Mouse (Mus musculus) kidney, embryonic 15.5 days (tissue): ENCODE measurements around the gene Ctsr. TPM values are rescaled to one million over a fixed set of nuclear protein-coding genes. Genes with fewer than 3 reads are reported as not detected.
"Not testable (repeated sequence)": the region's sequence is repeated elsewhere in the genome, so short reads cannot be mapped to it uniquely, and the experiment has no call there.

Experiments
- ATAC-seq: fragments of 200-750 bp; cut with Nextera tagmentation; replicated peaks from 2 replicates; pipeline ENCODE4 v1.8.0; 2017; ENCODE audit warnings: moderate TSS enrichment; ENCODE audit not compliant: low FRiP score
- H3K27ac ChIP-seq: fragments of 300-500 bp; sonication (generic); 2 replicates; pipeline ENCODE4 v1.5.1; 2015; ENCODE audit warnings: mild to moderate bottlenecking, inconsistent platforms
- H3K27me3 ChIP-seq: fragments of 300-500 bp; sonication (generic); 2 replicates; pipeline ENCODE4 v1.6.1; 2015; ENCODE audit warnings: inconsistent platforms
- H3K36me3 ChIP-seq: fragments of 300-500 bp; sonication (generic); 2 replicates; pipeline ENCODE4 v1.6.1; 2015; ENCODE audit warnings: inconsistent platforms
- H3K4me1 ChIP-seq: fragments of 300-500 bp; sonication (generic); 2 replicates; pipeline ENCODE4 v1.6.1; 2015; ENCODE audit warnings: inconsistent platforms
- H3K4me2 ChIP-seq: fragments of 300-500 bp; sonication (generic); 2 replicates; pipeline ENCODE4 v1.6.1; 2015; ENCODE audit warnings: moderate library complexity, mild to moderate bottlenecking, inconsistent platforms
- H3K4me3 ChIP-seq: fragments of 300-500 bp; sonication (generic); replicated peaks from 2 replicates; pipeline ENCODE4 v1.5.1; 2015; ENCODE audit warnings: mild to moderate bottlenecking, inconsistent platforms
- H3K9ac ChIP-seq: fragments of 300-500 bp; sonication (generic); 2 replicates; pipeline ENCODE4 v1.6.1; 2015; ENCODE audit warnings: mild to moderate bottlenecking, inconsistent platforms
- H3K9me3 ChIP-seq: fragments of 300-500 bp; sonication (generic); replicated peaks from 2 replicates; pipeline ENCODE4 v1.6.1; 2016; ENCODE audit warnings: inconsistent platforms
- WGBS: fragments of 180-500 bp; shearing (Covaris S2); methylation state at CpG from one replicate; pipeline ENCODE4 v1.1.7; 2015; ENCODE audit warnings: mixed read lengths; 5-methylcytosine and 5-hydroxymethylcytosine counted together
- polyA plus RNA-seq: library from polyadenylated mRNA; unstranded; fragments of >200 nt; fragmentation: Nextera tagmentation; extraction: Ambion mirVana; gene quantifications from 2 replicates; pipeline ENCODE4 v1.2.1, GENCODE M21; 2015

The Ctsr gene
- polyA plus RNA-seq, result not detected in 2 replicates

- no peak within 1 kb of the TSS for H3K4me3 ChIP-seq
- no peaks in the 10 kb centered on the region for H3K36me3 ChIP-seq
- no peak within 1 kb of the TSS for H3K4me2 ChIP-seq
- no peak within 1 kb of the TSS for H3K9ac ChIP-seq
- H3K9me3 ChIP-seq, result peaks cover 2% of the 10 kb centered on the region; the same call in 1 of the 2 replicates
- H3K27me3 ChIP-seq, result no peaks in the 10 kb centered on the region
- no peak for ATAC-seq
- H3K4me1 ChIP-seq, result no peaks in the 10 kb centered on the region
- no peak within 1 kb of the TSS for H3K27ac ChIP-seq
- 74% methylated on average over 1 of the region's 1 CpGs for WGBS
These were observed at the start of gene Ctsr for GRCm38 (mm10) chr13:61164156-61164555. Gene Ctsr (minus strand): TSS chr13:61164256.

GRCm38 (mm10) chr13:61203310-61203709, 39.3 kb upstream of the Ctsr start, which contains the start of gene Cts6:
Gene Cts6 (minus strand): TSS chr13:61203410.
- no peak within 1 kb of the TSS for H3K9ac ChIP-seq
- no peak within 1 kb of the TSS for H3K27ac ChIP-seq
- ATAC-seq, result no peak
- WGBS, result 86% methylated on average over 3 of the region's 3 CpGs
- no peaks in the 10 kb centered on the region for H3K4me1 ChIP-seq
- H3K36me3 ChIP-seq, result no peaks in the 10 kb centered on the region
- no peak within 1 kb of the TSS for H3K4me2 ChIP-seq
- 0 out of 2 replicates have a peak, but pooled peaks cover 7% of the 10 kb centered on the region for H3K9me3 ChIP-seq
- no peaks in the 10 kb centered on the region for H3K27me3 ChIP-seq
- H3K4me3 ChIP-seq, result no peak within 1 kb of the TSS

- not testable (repeated sequence) for ATAC-seq, H3K27ac ChIP-seq, H3K4me2 ChIP-seq, H3K27me3 ChIP-seq, H3K4me3 ChIP-seq, H3K4me1 ChIP-seq, H3K9me3 ChIP-seq, H3K36me3 ChIP-seq, H3K9ac ChIP-seq
- WGBS, result 80% methylated on average over 5 of the region's 5 CpGs
These were observed 21.3 kb upstream of the Ctsr start for GRCm38 (mm10) chr13:61185151-61185933.

- no peak for ATAC-seq
- 81% methylated on average over 4 of the region's 4 CpGs for WGBS
- no peaks in the 10 kb centered on the region for H3K36me3 ChIP-seq
- no peak overlapping the region for H3K4me2 ChIP-seq
- peaks cover 2% of the 10 kb centered on the region; the same call in 1 of the 2 replicates for H3K9me3 ChIP-seq
- H3K27ac ChIP-seq, result no peak overlapping the region
- H3K9ac ChIP-seq, result no peak overlapping the region
- no peaks in the 10 kb centered on the region for H3K27me3 ChIP-seq
- no peaks in the 10 kb centered on the region for H3K4me1 ChIP-seq
- H3K4me3 ChIP-seq, result no peak overlapping the region
These were observed 566 bp upstream of the Ctsr start for GRCm38 (mm10) chr13:61164622-61165021.

Other genes starting within 250 kb of the Ctsr start
- 0.87 TPM in 1 of 2 replicates, not detected in the other for gene Gm49393, start 228.7 kb downstream of the Ctsr start, polyA plus RNA-seq
- gene Gm49391, start 227.7 kb downstream of the Ctsr start, polyA plus RNA-seq, result 1.4 and 1.5 TPM in 2 replicates
- 30.6 and 33.5 TPM in 2 replicates for gene Ctla2a, start 227.6 kb downstream of the Ctsr start, polyA plus RNA-seq
- gene Tpbpa, start 222.3 kb downstream of the Ctsr start, polyA plus RNA-seq, result not detected in 2 replicates
- gene Ctsj, start 158.3 kb downstream of the Ctsr start, polyA plus RNA-seq, result not detected in 2 replicates
- gene Ctsq, start 123.6 kb downstream of the Ctsr start, polyA plus RNA-seq, result not detected in 2 replicates
- gene Cts6, start 39.2 kb upstream of the Ctsr start, polyA plus RNA-seq, result not detected in 2 replicates
- not detected in 2 replicates for gene Cts8, start 91.1 kb upstream of the Ctsr start, polyA plus RNA-seq
- not detected in 2 replicates for gene Gm49398, start 124.6 kb upstream of the Ctsr start, polyA plus RNA-seq
- not detected in 2 replicates for gene Cts7, start 193.9 kb upstream of the Ctsr start, polyA plus RNA-seq